Mouse (Mus musculus) bone marrow macrophage, adult 2 months (primary cell): ENCODE data around the gene B3gntl1.

ENCODE experiments used
- CTCF ChIP-seq: IDR thresholded peaks from 2 replicates; pipeline ENCODE4 v1.5.1; 2012; ENCODE audit warnings: low read depth, mild to moderate bottlenecking, low read length, moderate library complexity
- POLR2A ChIP-seq: IDR thresholded peaks from 2 replicates; pipeline ENCODE4 v1.6.1; 2012; ENCODE audit warnings: mild to moderate bottlenecking, low read depth, low read length, borderline replicate concordance

- TF ChIP-seq POLR2A = no peak
- TF ChIP-seq CTCF = no peak
Measured at GRCm38 (mm10) chr11:121712987-121713386, 40.0 kb upstream of the B3gntl1 start.
